Mouse (Mus musculus) forebrain, embryonic 16.5 days (tissue): ENCODE results near the gene Galnt18. TPM values are rescaled to one million over a fixed set of nuclear protein-coding genes. Genes with fewer than 3 reads are reported as not detected.

Experiments
- ATAC-seq: fragments of 200-750 bp; cut with Nextera tagmentation; 2 replicates; pipeline ENCODE4 v1.8.0; 2017; ENCODE audit warnings: mild to moderate bottlenecking, moderate library complexity
- H3K27ac ChIP-seq: fragments of 300-500 bp; sonication (generic); 2 replicates; pipeline ENCODE4 v1.5.1; 2014; ENCODE audit warnings: low read length, control low read depth
- H3K27me3 ChIP-seq: fragments of 300-500 bp; sonication (generic); replicated peaks from 2 replicates; pipeline ENCODE4 v1.6.1; 2014; ENCODE audit warnings: low read length; ENCODE audit not compliant: control insufficient read depth, insufficient read depth
- H3K36me3 ChIP-seq: fragments of 300-500 bp; sonication (generic); 2 replicates; pipeline ENCODE4 v1.6.1; 2014; ENCODE audit not compliant: control insufficient read depth, insufficient read depth
- H3K4me1 ChIP-seq: fragments of 300-500 bp; sonication (generic); replicated peaks from 2 replicates; pipeline ENCODE4 v1.6.1; 2014; ENCODE audit warnings: low read length; ENCODE audit not compliant: control insufficient read depth, insufficient read depth
- H3K4me2 ChIP-seq: fragments of 300-500 bp; sonication (generic); 2 replicates; pipeline ENCODE4 v1.6.1; 2014; ENCODE audit warnings: mild to moderate bottlenecking, low read length, control low read depth
- H3K4me3 ChIP-seq: fragments of 300-500 bp; sonication (generic); replicated peaks from 2 replicates; pipeline ENCODE4 v1.5.1; 2014; ENCODE audit warnings: mild to moderate bottlenecking, low read length, control low read depth
- H3K9ac ChIP-seq: fragments of 300-500 bp; sonication (generic); replicated peaks from 2 replicates; pipeline ENCODE4 v1.6.1; 2014; ENCODE audit warnings: low read depth, low read length, control low read depth
- H3K9me3 ChIP-seq: fragments of 300-500 bp; sonication (generic); 2 replicates; pipeline ENCODE4 v1.6.1; 2016; ENCODE audit warnings: low read length; ENCODE audit not compliant: control insufficient read depth
- WGBS: fragments of 180-500 bp; shearing (Covaris S2); extraction: QIAGEN DNeasy Blood & Tissue Kit; methylation state at CpG from one replicate; pipeline ENCODE4 v1.1.7; 2014; 5-methylcytosine and 5-hydroxymethylcytosine counted together
- polyA plus RNA-seq: library from polyadenylated mRNA; unstranded; fragments of >200 nt; fragmentation: Nextera tagmentation; extraction: Ambion mirVana; gene quantifications from 2 replicates; pipeline ENCODE4 v1.2.1, GENCODE M21; 2015

Galnt18 gene
- polyA plus RNA-seq, 1 experiment from 2014 or later = 13.6 TPM

DNA sequence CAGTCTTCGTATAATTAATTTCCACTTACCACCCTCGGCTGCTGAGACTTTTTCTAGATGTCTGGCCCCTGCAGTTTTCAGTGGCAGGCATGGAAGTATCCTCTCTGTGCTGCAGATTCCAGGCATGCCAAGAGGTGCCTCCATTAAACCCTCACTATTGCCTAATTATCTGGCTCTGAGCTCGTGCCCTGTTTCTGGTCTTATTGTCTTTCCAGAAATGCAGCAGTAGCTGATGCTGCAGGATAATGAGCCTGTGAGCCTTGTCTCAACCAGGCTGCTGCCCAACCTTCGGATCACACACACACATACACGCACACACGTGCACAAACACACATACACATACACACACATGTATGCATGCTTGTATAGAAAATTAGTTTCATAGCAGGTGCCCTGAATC, 199.2 kb downstream of the Galnt18 start:
- 26% methylated on average over 6 of the region's 6 CpGs for WGBS
- Histone ChIP-seq H3K9ac (no peak overlapping the region), H3K36me3 (no peaks in the 10 kb centered on the region), H3K27me3 (no peaks in the 10 kb centered on the region), H3K4me1 (peaks cover 7% of the 10 kb centered on the region), H3K27ac (no peak overlapping the region), H3K4me3 (no peak overlapping the region), H3K9me3 (no peaks in the 10 kb centered on the region), H3K4me2 (no peak overlapping the region)
- ATAC-seq = no peak

DNA sequence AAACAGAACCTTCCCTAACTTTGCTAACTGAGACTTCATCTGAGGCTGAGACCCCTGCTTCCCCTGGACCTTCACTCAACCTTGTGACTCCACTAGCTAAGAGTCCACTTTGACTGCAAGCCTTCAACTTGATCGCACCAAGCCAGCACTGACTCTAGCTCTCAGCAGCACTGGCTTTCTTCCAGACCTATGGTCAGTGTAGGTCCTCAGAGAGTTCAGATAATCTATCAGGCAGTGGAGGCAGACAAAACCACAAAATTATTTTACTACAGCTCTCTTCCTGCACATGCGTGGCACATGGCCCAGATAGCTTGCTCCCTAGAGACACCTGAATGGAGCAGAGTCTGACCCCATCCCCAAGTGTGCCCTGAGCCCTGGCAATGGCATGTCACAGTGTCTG, 204.7 kb downstream of the Galnt18 start:
- WGBS = 82% methylated on average over 2 of the region's 2 CpGs
- H3K4me3 ChIP-seq = no peak overlapping the region
- ATAC-seq = no peak

DNA sequence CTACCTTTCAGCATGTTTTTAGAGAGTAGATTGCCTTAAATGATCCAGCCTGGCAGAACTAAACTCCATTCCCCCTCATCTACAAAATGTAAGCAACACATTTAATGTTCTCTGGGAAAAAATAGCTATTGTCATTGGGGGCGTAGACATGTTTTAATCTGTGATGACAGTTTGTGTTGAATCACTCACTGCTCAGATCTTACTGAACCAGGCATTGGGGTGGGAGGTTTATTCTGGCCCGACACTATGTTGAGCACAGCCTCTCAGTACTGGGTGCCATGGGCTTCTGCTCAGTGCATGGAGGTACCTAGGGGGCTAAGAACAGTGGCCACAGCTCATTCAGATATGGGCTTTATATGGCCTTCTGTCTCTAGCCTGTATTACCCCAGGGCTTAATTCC, 207.4 kb downstream of the Galnt18 start:
- H3K36me3 ChIP-seq = no peaks in the 10 kb centered on the region
- H3K27ac ChIP-seq = no peak overlapping the region
- ATAC-seq = no peak
- H3K4me2 ChIP-seq = no peak overlapping the region
- no peaks in the 10 kb centered on the region for H3K9me3 ChIP-seq
- 86% methylated on average over 2 of the region's 2 CpGs for WGBS
- H3K9ac ChIP-seq = no peak overlapping the region
- H3K4me3 ChIP-seq = no peak overlapping the region
- no peaks in the 10 kb centered on the region for H3K27me3 ChIP-seq
- H3K4me1 ChIP-seq = no peaks in the 10 kb centered on the region

More for the DNA sequence above, 204.7 kb downstream of the Galnt18 start:
- no peaks in the 10 kb centered on the region for H3K36me3 ChIP-seq
- no peaks in the 10 kb centered on the region for H3K9me3 ChIP-seq
- H3K4me1 ChIP-seq = no peaks in the 10 kb centered on the region; the same call in 1 of the 2 replicates
- no peaks in the 10 kb centered on the region for H3K27me3 ChIP-seq
- H3K4me2 ChIP-seq = no peak overlapping the region
- no peak overlapping the region for H3K9ac ChIP-seq
- no peak overlapping the region for H3K27ac ChIP-seq

DNA sequence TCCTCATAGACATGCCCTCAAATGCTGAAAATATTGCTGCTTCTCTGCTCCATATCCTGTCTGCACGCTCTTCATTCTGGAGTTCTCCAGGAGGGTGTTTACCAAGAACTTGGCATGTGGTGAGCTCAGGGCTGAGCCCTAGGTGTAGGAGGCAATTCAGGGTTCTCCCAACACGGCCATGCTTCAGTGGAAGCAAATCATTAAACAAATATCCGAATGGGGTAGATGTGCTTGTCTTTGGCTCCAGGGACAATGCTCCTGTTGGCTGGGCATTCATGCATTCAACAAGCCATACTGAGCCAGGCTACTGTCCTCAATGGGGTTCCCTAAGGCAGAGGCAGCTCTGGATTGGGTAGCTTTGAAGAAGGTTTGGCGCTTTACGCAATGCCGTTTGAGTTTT, 212.9 kb downstream of the Galnt18 start:
- no peaks in the 10 kb centered on the region for H3K27me3 ChIP-seq
- H3K36me3 ChIP-seq = no peaks in the 10 kb centered on the region
- H3K4me2 ChIP-seq = no peak overlapping the region
- no peak overlapping the region for H3K4me3 ChIP-seq
- H3K27ac ChIP-seq = no peak overlapping the region
- H3K9me3 ChIP-seq = no peaks in the 10 kb centered on the region
- 85% methylated on average over 6 of the region's 6 CpGs for WGBS
- H3K9ac ChIP-seq = no peak overlapping the region
- no peak for ATAC-seq
- H3K4me1 ChIP-seq = no peaks in the 10 kb centered on the region

DNA sequence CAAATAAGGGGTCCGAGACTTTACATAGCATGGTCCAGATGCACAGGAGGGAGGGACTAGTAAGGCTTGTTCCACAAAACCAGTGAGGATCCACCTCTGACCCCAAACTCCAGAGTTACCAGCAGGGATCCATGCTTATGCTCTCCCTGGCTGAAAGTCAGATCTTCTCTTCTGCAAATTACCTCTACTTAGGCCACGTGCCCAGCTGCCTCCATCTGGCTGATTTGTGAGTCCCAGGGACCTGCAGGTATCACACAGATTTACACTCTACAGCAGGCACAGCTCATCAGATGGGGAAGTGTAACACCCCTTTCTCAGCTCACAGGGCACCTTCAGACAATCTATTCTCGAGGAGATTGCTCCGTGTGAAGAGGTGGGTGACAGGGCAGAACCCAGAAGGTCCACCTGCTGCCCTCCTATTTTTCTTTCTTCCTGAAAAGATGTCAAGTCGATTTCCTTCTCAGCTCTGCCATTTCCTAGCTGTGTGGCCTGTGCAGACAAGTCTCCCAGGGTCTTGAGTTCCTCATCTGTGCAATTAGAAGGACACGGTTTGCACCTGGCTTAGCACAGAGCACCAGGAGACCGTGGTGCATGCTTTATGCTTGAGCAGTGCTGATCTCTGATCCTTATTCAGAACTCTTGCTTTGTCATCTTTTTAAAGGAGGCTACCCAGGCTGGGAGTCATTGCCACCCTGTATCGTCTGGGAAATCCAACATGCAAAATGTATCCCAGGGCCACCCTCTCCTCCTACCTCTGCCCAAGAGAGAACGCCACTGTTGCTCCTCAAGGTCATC, 216.3 kb downstream of the Galnt18 start:
- ATAC-seq = no peak
- no peak overlapping the region for H3K4me3 ChIP-seq
- no peak overlapping the region for H3K27ac ChIP-seq
- no peaks in the 10 kb centered on the region for H3K27me3 ChIP-seq
- no peak overlapping the region for H3K4me2 ChIP-seq
- H3K9ac ChIP-seq = no peak overlapping the region
- peaks cover 5% of the 10 kb centered on the region for H3K9me3 ChIP-seq
- no peaks in the 10 kb centered on the region for H3K4me1 ChIP-seq
- no peaks in the 10 kb centered on the region for H3K36me3 ChIP-seq
- WGBS = 77% methylated on average over 9 of the region's 9 CpGs

DNA sequence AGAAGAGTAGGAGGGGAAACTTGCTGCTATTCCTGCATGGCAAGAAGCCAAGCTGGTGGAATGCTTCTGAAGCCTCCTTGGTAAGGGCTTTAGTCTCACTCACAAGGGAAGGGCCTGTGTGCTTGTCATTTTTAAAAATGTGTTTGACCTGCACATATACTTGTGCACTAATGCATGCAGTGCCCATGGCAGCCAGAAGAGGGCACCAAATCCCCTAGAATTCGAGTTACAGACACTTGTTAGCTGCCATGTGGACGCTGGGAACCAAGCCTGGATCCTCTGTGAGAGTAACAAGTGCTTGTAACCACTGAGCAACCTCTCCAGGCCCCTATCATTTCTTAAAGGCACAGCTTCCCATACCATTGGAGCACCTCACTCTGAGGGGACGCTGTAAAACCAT, 219.7 kb downstream of the Galnt18 start:
- H3K9me3 ChIP-seq = peaks cover 5% of the 10 kb centered on the region
- no peaks in the 10 kb centered on the region for H3K36me3 ChIP-seq
- ATAC-seq = no peak
- H3K27ac ChIP-seq = no peak overlapping the region
- H3K4me1 ChIP-seq = no peaks in the 10 kb centered on the region
- WGBS = 74% methylated on average over 3 of the region's 3 CpGs
- no peak overlapping the region for H3K9ac ChIP-seq
- H3K27me3 ChIP-seq = no peaks in the 10 kb centered on the region
- H3K4me3 ChIP-seq = no peak overlapping the region
- no peak overlapping the region for H3K4me2 ChIP-seq

DNA sequence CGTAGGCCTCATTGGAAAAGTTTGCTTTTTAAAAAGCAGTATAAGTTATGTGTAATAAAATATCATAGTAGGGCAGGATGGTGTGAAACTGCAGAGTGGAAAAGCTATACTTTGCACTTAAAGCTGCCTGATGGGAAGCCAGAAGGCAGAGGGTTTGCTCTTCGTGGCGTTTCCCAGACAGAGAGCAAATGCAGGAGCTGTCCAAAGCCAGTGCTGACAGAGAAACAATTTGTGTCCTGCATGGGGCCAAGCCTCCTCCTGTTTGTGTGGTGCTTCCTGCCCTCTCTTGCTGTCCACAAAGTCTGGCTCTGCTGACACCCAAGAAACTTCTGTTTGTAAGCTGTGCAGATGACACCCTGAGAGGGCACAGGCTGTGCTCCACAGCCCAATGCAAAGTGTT, 220.8 kb downstream of the Galnt18 start:
- H3K27me3 ChIP-seq = no peaks in the 10 kb centered on the region
- no peak overlapping the region for H3K4me3 ChIP-seq
- 59% methylated on average over 3 of the region's 3 CpGs for WGBS
- no peak overlapping the region for H3K9ac ChIP-seq
- H3K36me3 ChIP-seq = no peaks in the 10 kb centered on the region
- no peaks in the 10 kb centered on the region for H3K4me1 ChIP-seq
- H3K4me2 ChIP-seq = no peak overlapping the region
- ATAC-seq = no peak
- peaks cover 5% of the 10 kb centered on the region for H3K9me3 ChIP-seq
- H3K27ac ChIP-seq = no peak overlapping the region

DNA sequence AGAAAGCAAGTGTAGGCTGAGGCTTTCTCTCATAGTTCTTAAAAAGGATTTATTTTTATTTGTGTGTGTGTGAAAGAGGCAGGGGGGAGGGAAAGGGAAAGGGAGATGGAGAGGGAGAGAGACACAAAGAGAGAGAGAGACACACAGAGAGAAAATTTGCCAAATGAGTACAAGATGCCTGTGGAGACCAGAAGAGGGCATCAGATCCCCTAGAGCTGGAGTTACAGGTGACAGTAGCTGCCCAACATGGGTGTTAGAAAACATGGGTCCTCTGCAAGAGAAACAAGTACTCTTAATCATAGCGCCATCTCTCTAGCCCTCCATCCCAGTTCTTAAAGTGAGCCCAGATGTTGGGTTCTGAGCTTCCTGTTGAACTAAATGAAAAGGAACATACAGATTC, 228.8 kb downstream of the Galnt18 start:
- no peak overlapping the region for H3K4me3 ChIP-seq
- no peaks in the 10 kb centered on the region for H3K27me3 ChIP-seq
- ATAC-seq = no peak
- H3K9me3 ChIP-seq = no peaks in the 10 kb centered on the region
- H3K4me2 ChIP-seq = no peak overlapping the region
- H3K4me1 ChIP-seq = peaks cover 20% of the 10 kb centered on the region
- H3K9ac ChIP-seq = no peak overlapping the region
- WGBS = 100% methylated on average over 1 of the region's 1 CpGs
- no peak overlapping the region for H3K27ac ChIP-seq
- no peaks in the 10 kb centered on the region for H3K36me3 ChIP-seq

DNA sequence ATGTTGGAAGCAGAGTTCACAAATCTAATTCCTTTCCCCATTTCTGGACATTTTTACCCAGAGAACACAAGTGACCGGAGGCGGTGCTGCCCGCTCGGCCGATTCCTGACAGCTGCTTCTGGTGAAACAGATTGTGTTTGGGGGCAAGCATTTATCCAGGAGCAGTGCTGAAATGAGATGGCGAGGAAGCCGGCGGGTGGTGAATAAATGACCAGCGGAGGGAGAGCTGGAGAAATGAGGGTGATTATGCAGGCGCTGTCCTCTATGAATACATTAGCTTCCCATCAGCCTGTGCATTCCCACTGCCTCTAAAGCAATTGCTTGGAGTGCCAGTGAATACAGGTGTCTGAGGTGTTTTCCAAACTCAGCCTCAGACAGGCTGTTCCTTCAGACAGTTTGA, 232.7 kb downstream of the Galnt18 start:
- no peaks in the 10 kb centered on the region for H3K9me3 ChIP-seq
- peak overlapping the region; percentile 28 for H3K4me2 ChIP-seq
- H3K4me1 ChIP-seq = peaks cover 20% of the 10 kb centered on the region
- no peaks in the 10 kb centered on the region for H3K36me3 ChIP-seq
- ATAC-seq = peak; percentile 77
- peak overlapping the region; percentile 35 for H3K27ac ChIP-seq
- no peak overlapping the region for H3K9ac ChIP-seq
- H3K27me3 ChIP-seq = no peaks in the 10 kb centered on the region
- 16% methylated on average over 10 of the region's 10 CpGs for WGBS
- no peak overlapping the region for H3K4me3 ChIP-seq

DNA sequence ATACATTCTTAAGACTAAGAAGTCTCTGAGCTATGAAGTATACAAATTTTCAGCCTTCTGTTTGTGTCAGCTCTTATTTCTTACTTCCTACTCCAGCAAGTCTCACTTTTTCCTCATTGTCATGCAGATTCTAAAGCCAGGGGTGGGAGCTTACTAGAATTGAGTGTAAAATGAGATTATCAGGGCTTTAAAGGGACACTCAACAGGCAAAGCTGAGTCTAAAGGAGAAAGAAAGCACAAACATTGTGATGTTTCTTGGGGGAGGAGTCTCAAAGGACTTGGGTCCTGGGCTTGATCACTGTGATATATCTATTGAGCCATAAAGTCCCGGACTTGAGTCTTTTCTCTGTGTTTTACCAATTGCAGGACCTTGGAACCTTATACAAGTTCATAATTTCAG, 234.2 kb downstream of the Galnt18 start:
- Histone ChIP-seq H3K27ac (no peak overlapping the region), H3K4me2 (no peak overlapping the region), H3K4me3 (no peak overlapping the region), H3K36me3 (no peaks in the 10 kb centered on the region), H3K9me3 (no peaks in the 10 kb centered on the region), H3K27me3 (no peaks in the 10 kb centered on the region), H3K9ac (no peak overlapping the region), H3K4me1 (peaks cover 20% of the 10 kb centered on the region)
- no peak for ATAC-seq
- 40% methylated on average over 1 of the region's 1 CpGs for WGBS
